Mouse (Mus musculus) telencephalon, adult 2 months (tissue): ENCODE data around the gene Csn2.

Source experiments
- DNase-seq: peaks from one replicate; pipeline ENCODE4 v3.0.0-alpha.2; 2011; ENCODE audit warnings: low read depth, low spot score

The Csn2 gene

DNA sequence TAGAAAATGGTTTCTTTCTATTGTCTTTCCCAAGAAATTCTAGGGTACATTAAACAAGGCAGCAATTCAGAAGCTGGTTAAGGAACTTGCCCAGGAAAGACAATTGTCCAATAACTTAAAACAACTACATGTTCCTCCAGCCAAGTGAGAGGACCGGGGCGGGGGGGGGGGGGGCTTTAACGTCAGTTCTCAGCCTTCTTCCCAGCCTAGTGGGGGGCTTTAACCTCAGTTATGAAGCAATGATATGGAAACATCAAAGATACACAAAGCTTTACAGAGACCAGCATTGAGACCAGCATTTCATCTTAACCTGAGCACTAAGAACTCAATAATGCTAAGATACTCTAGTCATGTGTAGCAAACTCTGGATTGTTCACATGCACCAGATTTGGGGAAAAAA, at the start of gene Csn2:
Gene Csn2, minus strand, starts transcription at position 101 of the 400 bp plus-strand sequence.
- no peak for DNase-seq

- DNase-seq, result no peak
Observed at GRCm38 (mm10) chr5:87734821-87735220, 35.4 kb upstream of the Csn2 start.

DNA sequence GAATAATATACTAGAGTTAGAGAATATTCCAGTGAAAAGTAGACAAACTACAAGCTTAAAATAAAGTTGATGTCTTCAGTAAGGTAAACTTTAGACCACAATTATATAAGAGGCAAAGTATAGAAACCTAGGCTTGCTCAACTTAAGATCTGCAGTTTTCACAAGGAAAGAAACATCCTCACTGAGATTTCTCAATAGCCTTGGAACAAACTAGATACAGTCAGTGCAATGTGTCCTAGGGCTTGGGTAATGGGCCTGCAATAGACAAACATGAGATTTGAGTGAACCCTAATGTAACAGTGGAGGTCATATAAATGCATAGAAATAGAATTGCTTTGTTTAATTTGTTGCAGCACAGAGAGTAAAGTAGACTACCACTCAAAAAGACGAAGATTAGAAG, 6.5 kb upstream of the Csn2 start:
- no peak for DNase-seq

- no peak for DNase-seq
Observed at GRCm38 (mm10) chr5:87665908-87666307, 33.5 kb downstream of the Csn2 start, which contains the start of gene Csn1s1. Gene Csn1s1 (plus strand): TSS chr5:87666208.

DNA sequence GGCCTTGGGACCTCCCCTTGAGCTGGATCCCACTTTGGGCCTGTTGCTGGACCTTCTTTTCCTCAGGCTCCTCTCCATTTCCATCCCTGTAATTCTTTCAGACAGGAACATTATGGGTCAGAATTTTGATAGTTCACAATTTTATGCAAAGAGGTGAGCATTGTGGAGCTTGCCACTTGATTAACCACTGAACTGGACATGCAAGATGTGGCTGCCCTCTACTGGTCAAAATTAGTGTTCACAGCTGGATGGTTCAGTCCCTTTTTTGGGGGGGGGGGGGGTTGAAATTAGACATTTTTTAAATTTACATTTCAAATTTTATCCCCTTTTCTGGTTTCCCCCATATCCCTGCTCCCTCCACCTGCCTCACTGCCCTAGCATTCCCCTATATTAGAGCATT, 56.6 kb downstream of the Csn2 start:
- DNase-seq, result no peak
